Mouse (Mus musculus) E14TG2a.4 (cell line): ENCODE data around the gene Sos1.

Source experiments
- CTCF ChIP-seq: conservative IDR thresholded peaks from 2 replicates; pipeline ENCODE4 v1.5.1; 2014; ENCODE audit warnings: low read length
- POU5F1 ChIP-seq: IDR thresholded peaks from 2 replicates; pipeline ENCODE4 v1.6.1; 2014; ENCODE audit warnings: low read length, borderline replicate concordance

GRCm38 (mm10) chr17:80476496-80476895 is 3.8 kb downstream of the Sos1 start:
- TF ChIP-seq CTCF, result no peak
- no peak for TF ChIP-seq POU5F1
